Mouse (Mus musculus) embryo, embryonic 10.5 days (tissue): Measurements from ENCODE around the gene Rapgef1.
"Not testable (repeated sequence)": the region's sequence is repeated elsewhere in the genome, so short reads cannot be mapped to it uniquely, and the experiment has no call there.

ENCODE experiments used
- DNase-seq: peaks from one replicate; pipeline ENCODE4 v3.0.0-alpha.2; 2015; ENCODE audit warnings: low spot score

Gene Rapgef1

DNA sequence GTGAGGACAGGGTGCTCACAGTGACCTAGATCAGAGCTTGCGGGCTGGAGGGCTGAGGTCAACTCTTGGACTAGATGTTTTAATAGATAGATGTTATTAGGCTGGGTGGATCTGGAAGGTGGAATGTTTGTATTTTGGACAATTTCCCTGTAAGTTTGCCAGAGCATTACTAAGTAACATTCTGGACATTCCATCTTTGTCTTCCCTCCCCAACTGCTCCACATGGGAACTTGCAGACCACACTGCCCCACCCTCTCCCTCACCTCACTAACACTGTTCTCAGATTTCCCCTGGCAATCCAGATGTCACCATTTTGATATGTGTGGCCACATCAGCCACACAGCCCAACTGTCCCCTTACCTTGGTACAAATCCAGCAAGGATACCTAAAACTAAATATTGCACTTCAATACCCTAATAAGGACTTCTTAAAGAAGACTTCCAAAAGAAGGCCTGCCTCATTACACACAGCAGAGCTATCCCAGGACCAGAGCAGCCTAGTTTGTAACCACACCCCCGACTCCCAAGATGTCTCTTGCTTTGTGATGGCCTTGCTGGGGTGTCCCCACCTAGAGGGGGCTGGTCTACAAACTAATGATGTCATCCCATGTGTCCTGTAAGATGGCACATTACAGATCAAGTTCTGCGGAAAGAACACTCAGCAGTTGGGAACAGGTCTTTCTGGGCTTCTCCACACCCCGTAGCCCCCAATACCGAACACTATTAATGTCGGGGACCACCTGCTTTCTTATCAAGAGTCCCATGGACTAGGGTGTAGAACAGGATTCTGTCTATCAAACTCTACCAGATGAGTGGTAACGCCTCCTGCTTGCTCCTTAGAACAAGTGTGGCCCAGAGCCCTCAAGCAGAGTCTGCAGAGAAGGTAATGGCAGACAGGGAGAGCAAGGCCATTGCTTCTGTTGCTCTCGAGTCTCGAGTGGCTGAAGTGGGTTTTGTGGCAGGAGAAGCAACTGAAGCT lies 83.9 kb downstream of the Rapgef1 start:
- DNase-seq, result no peak

- DNase-seq, result no peak
Observed at GRCm38 (mm10) chr2:29705493-29705892, 86.0 kb downstream of the Rapgef1 start.

DNA sequence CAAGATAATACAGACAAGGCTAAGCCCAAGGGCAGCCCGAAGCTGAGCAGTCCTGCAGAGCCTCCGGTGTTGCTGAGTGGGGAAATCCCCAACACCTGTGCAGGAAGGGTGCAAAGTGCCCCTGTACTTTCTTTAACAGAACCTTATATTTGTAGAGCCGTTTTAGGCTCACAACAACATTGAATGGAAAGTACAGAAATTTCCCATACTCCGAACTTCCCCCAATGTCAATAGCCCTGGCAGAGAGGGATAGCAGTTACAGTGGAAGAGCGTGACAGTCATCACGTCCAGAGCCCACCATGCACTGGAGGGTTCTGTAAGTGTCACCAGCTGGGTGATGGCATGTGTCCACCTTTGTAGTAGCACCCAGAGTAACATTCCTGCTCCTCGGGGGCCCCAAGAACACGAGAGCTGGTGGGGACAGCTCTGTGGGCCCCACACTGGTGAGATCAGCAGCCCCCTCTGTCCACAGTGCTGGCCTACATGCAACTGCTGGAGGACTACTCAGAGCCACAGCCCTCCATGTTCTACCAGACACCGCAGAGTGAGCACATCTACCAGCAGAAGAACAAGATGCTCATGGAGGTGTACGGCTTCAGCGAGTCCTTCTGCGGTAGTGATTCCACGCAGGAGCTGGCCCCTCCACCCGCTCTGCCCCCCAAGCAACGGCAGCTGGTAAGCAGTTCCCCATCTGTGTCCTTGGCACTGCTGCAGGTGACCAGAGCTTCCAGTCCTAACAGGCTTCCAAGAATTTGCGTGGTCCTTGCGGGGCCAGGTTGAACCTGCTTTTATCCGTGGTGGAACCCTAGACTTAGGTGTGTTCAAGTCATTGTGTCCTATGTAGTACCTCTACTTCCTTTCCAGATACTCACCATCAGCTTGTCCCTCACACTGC lies 87.5 kb downstream of the Rapgef1 start:
- no peak for DNase-seq

GRCm38 (mm10) chr2:29707731-29708130 lies 88.2 kb downstream of the Rapgef1 start:
- DNase-seq, result peak; percentile 25

DNA sequence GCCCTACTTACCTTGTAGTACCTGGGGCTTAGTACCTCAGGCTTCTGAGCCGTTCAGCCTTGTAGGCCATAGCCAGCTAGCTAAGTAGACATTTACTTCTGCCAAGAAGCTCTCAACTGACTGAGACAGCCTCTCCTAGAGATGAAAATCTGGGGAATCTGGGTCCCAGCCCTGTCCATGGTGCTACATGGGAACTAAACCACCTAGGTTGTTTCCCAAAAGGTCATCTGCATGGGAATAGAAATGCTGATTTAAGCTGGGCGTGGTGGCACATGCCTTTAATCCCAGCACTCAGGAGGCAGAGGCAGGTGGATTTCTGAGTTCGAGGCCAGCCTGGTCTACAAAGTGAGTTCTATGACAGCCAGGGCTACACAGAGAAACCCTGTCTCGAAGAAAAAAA lies 88.7 kb downstream of the Rapgef1 start:
- DNase-seq, result not testable (repeated sequence)

DNA sequence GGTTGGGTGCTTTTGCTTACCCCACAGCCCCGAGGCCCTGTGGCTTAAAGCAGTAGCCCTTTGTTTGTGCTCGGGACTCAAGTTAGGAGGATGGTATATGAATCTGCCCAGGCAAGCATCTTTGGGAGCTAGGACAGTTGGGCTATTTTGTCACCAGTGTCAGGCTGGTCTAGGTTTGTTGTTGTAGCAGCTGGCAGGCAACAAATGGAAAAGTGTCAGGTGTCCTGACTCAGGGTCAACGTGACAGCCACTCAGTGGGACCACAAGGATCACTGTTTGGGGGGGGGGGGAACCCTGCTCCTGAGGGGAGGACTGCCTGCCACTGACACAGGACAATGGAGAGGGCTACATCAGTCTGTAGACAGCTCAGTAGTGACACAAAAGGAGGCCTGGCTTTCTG lies 91.5 kb downstream of the Rapgef1 start:
- DNase-seq, result no peak

GRCm38 (mm10) chr2:29711877-29712276 lies 92.4 kb downstream of the Rapgef1 start:
- no peak for DNase-seq

DNA sequence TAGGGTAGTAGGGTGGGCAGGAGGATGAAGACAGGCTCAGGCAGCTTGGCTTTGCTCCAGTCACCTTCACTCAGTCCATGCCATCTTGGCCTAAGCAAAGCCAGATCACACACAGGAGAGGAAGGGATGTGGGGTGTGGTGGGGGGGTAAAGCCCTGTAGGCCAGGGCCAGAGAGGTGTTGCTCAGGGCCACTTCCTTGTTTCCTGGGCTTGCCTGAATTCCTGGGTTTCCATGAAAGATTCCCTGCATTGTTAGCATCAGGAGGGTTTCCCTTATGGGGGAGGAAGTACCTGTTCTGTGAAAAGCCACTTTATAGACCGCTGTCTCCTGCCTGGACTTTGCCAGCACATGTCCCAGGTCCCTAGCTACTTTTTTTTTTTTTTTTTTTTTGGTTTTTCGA lies 94.0 kb downstream of the Rapgef1 start:
- DNase-seq, result no peak

- DNase-seq, result no peak
Observed at GRCm38 (mm10) chr2:29714127-29714526, 94.6 kb downstream of the Rapgef1 start.

- DNase-seq, result no peak
Observed at GRCm38 (mm10) chr2:29716143-29716542, 96.6 kb downstream of the Rapgef1 start.

GRCm38 (mm10) chr2:29716691-29717090 lies 97.2 kb downstream of the Rapgef1 start:
- DNase-seq, result peak; percentile 76

- no peak for DNase-seq
Observed at GRCm38 (mm10) chr2:29718581-29718980, 99.1 kb downstream of the Rapgef1 start.

- DNase-seq, result no peak
Observed at GRCm38 (mm10) chr2:29723132-29723531, 103.6 kb downstream of the Rapgef1 start.

- no peak for DNase-seq
Observed at GRCm38 (mm10) chr2:29724664-29725365, 105.3 kb downstream of the Rapgef1 start.

- DNase-seq, result no peak
Observed at GRCm38 (mm10) chr2:29729500-29729899, 110.0 kb downstream of the Rapgef1 start.

DNA sequence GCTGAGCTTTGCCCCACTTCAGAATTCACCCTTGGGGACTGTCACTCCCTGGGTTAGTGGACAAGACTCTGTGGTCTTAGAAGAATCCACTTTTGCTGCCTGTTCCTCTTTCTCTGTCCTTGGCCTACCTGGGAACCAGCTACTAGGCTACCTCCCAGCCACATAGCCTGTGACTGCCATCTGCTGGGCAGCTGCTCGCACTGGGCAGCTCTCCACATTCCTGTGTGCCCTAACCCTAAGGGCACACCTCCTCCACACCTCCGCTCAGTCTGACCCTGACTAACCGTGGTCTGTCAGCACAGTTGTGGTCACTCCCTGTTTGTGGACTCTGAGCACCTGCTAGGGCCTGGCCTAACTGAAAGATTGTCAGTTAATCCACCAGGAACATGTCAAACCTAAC lies 112.0 kb downstream of the Rapgef1 start:
- no peak for DNase-seq

- DNase-seq, result no peak
Observed at GRCm38 (mm10) chr2:29732559-29732958, 113.0 kb downstream of the Rapgef1 start.

GRCm38 (mm10) chr2:29733348-29733747 lies 113.8 kb downstream of the Rapgef1 start:
- no peak for DNase-seq

- no peak for DNase-seq
Observed at GRCm38 (mm10) chr2:29735708-29736107, 116.2 kb downstream of the Rapgef1 start.

DNA sequence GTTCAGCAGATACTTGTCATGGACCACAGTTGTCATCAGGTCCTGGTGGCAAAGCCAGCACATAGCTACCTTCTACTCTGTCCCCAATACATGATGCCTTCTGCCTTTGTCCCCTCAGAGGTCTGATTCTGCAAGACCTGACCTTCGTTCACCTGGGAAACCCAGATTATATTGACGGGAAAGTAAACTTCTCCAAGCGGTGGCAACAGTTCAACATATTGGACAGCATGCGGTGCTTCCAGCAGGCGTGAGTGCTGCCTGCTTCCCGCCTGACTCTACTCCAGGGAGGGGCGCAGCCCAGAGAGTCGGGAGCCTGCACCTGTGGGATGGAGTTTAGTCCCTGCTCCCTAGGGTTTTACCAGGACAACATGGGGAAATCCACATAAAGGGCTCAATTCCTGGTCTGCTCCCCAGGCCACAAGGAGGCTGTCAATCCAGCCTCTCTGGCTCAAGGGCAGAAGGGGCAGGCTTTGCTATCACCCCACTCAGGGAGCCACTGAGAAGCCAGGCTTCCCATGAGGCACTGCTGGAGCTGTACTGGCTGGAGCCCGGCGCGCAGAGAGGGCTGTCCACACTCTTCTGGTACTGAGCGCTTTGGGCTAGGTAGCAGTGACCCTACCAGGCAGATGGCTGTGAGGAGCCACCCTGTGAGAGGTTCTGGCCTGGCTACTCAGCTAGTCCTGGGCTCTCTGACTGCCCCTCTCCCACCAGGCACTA lies 117.8 kb downstream of the Rapgef1 start:
- no peak for DNase-seq

DNA sequence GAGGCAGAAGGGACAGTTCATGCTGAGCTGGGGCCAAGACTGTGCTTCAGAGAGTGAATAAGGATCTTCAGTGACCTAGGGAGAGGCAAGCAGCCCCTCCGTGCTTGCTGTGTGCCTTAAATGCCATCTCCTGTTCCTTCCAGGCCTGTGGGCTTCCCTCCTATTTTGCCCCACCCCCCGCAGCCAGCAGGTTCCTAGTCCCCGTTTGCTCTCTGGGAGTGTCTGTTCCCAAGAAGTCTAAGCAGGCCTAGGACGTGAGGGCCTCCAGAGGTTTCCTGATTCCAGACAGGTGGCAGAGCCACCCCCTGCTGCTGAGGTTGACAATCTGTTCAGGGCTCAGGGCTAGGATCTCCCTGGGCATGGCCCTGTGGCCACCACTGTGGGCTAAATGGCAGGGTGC lies 119.3 kb downstream of the Rapgef1 start:
- no peak for DNase-seq
